In the genomic region with DNA sequence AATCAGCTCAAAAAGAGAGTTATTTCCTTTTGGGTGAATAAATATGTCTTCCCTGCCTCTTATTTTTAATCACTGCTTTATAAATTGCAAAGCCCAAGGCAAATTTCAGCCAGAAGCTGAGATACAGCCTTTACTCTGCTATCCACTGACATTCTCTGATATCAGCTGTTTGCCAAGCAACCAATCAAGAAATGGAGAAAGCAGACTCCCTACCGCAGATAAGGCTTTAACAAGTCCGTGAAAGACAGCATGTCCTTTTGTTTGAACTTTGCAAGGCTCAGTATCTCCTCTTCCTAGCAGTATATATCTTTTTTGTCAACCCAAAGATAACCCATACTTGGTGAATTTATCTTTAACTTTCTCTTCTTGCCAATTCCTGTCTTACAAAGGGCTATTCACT, we compare ENCODE assay signal across 26 mouse cellular contexts.
"Had no signal": no experiment of that assay in that cellular context is flagged by ENCODE, and none has a peak within 500 bp of the region (broad histone marks: within the 10 kb centered on the region; RNA-seq: fewer than 3 reads in every experiment).

No protein-coding gene starts in this region.

- H3K4me2 ChIP-seq: heart, embryonic 12.5 days; heart, embryonic 15.5 days; hindbrain, embryonic 12.5 days; hindbrain, embryonic 14.5 days; intestine, embryonic 15.5 days; limb, embryonic 12.5 days had no signal

- H3K27me3 ChIP-seq: heart, embryonic 12.5 days; heart, embryonic 15.5 days; hindbrain, embryonic 12.5 days; intestine, embryonic 15.5 days; limb, embryonic 12.5 days had no signal

- DNase-seq: gastrocnemius, adult 2 months; gastrocnemius, postnatal 10 days; gastrocnemius, postnatal 25 days; heart, adult 18-20 months; heart, postnatal 14 days; heart, postnatal 4 days; kidney, adult 18-20 months; kidney, adult 8-10 months; kidney, postnatal 10 days; kidney, postnatal 25 days; kidney, postnatal 4 days; liver had no signal

- H3K9me3 ChIP-seq: heart, embryonic 10.5 days; heart, embryonic 12.5 days; heart, embryonic 15.5 days; hindbrain, embryonic 10.5 days; hindbrain, embryonic 12.5 days; intestine, embryonic 15.5 days; limb, embryonic 10.5 days; limb, embryonic 12.5 days had no signal

- H3K27ac ChIP-seq: gastrocnemius, adult 2 months; heart, embryonic 10.5 days; heart, embryonic 15.5 days; hindbrain, embryonic 10.5 days; hindbrain, embryonic 12.5 days; hindbrain, embryonic 14.5 days; intestine, embryonic 15.5 days; layer of hippocampus, adult 2 months; left cerebral cortex, adult 2 months; limb, embryonic 10.5 days; limb, embryonic 12.5 days had no signal

- ATAC-seq: hindbrain, embryonic 16.5 days; inflammation-experienced regulatory T-cells, adult 6 months; intestine, postnatal 0 days had no signal

- H3K9ac ChIP-seq: heart, embryonic 12.5 days; heart, embryonic 15.5 days; hindbrain, embryonic 12.5 days; hindbrain, embryonic 14.5 days; intestine, embryonic 15.5 days; limb, embryonic 12.5 days had no signal

- H3K36me3 ChIP-seq: heart, embryonic 10.5 days; heart, embryonic 15.5 days; hindbrain, embryonic 12.5 days; intestine, embryonic 15.5 days; limb, embryonic 10.5 days had no signal

- H3K4me3 ChIP-seq: gastrocnemius, adult 2 months; heart, embryonic 10.5 days; heart, embryonic 12.5 days; heart, embryonic 15.5 days; hindbrain, embryonic 10.5 days; hindbrain, embryonic 12.5 days; intestine, embryonic 15.5 days; layer of hippocampus, adult 2 months; left cerebral cortex, adult 2 months; limb, embryonic 10.5 days; limb, embryonic 12.5 days had no signal

- H3K4me1 ChIP-seq: intestine, embryonic 15.5 days; limb, embryonic 10.5 days; limb, embryonic 12.5 days had no signal
